Mouse (Mus musculus) liver, postnatal 0 days (tissue): ENCODE results near the gene Gm11037.

Source experiments
- CTCF ChIP-seq: sonication (generic); IDR thresholded peaks from 2 replicates; pipeline ENCODE4 v1.5.1; 2016; ENCODE audit warnings: antibody characterized with exemption, low read depth
- EP300 ChIP-seq: IDR thresholded peaks from 2 replicates; pipeline ENCODE4 v1.6.1; 2016; ENCODE audit warnings: antibody characterized with exemption, low read depth, mild to moderate bottlenecking

DNA sequence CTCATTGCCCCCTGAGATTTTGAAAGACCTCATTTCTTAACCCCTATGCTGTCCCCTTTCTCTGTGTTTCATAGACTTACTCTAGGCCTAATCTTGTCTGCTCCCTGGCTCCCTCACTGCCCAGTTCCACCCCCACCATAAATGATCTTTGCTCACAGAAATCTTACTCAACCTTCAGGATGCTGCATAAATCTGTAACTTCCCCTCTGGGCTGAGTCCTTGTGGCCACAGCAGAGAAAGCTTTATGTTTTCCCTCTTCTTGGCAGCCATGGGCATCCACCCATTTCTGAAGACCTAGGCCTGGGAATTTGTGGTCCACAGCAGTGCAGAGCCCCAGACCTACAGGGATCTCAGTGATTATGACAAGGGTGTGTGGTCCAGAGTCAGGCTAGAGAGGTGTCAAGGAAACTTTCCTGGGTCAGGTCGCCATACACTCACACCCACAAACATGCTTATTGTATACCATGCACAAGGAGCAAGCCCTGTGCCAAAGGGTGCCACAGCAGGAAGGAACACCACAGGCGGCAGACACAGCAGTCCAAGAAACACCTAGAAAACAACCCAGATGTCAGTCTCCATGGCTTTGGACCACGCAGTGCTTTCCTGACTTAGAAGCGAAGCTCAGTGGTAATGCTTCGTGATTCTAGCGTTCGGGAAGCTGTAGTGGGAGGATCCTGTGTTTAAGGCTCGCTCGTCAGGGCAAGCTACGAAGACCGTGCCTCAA is 46.5 kb upstream of the Gm11037 start, which contains the start of gene Siglec1:
- TF ChIP-seq CTCF (no peak), EP300 (no peak)
